Mouse (Mus musculus): Measurements from ENCODE around the gene Mfsd9. TPM values are rescaled to one million over a fixed set of nuclear protein-coding genes. Genes with fewer than 3 reads are reported as not detected.

The Mfsd9 gene
- under 1 TPM; 0.41 to 0.43 TPM for total RNA-seq (2021)
- long read RNA-seq, experiment 1, result 0 reads
- long read RNA-seq, experiment 2, result 0 reads

DNA sequence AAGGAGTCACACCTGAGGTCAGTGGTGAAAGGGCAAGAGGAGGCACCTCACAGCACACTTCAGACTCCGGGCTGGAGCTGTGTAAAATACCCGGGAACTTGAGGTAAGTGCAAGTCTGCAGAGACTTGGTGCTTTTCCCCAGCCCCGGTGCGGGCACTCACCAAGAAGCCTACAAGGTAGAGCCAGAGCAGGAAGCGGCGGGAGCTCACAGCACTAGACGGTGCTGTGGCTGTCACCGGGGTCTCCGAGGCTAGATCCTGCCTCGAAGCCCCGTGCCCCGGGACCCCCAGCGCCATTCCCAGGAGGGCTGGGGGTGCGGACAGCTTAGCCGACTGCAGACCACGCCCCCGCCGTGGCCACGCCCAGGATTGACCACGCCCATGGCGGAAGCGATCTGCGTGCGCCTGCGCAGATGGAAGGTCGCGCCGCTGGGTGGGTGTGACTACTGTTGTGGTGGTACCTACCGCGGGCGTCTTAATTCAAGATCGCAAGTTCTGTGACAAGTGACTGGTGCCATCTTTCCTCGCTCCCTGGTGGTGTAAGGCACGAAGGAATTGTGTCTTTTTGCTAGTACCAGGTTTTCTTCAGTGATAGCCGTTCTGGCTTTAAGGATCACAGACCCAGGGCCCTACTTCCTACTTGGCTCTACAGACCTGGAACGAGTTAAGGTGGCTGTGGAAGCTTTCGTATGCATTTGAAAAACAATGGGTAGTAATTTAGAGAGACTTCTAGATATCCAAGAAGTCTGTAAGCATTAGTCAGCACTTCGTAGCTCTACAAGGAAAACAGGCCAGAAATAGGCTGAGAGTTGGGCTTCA, at the start of gene Mfsd9:
Gene Mfsd9, minus strand, starts transcription at position 364 of the 818 bp plus-strand sequence.
- DNase-seq (ENCODE audit: low spot score), result peak; percentile 91

- no peak for DNase-seq (ENCODE audit: low spot score)
Observed at GRCm38 (mm10) chr1:40835468-40835867, 45.0 kb upstream of the Mfsd9 start.

DNA sequence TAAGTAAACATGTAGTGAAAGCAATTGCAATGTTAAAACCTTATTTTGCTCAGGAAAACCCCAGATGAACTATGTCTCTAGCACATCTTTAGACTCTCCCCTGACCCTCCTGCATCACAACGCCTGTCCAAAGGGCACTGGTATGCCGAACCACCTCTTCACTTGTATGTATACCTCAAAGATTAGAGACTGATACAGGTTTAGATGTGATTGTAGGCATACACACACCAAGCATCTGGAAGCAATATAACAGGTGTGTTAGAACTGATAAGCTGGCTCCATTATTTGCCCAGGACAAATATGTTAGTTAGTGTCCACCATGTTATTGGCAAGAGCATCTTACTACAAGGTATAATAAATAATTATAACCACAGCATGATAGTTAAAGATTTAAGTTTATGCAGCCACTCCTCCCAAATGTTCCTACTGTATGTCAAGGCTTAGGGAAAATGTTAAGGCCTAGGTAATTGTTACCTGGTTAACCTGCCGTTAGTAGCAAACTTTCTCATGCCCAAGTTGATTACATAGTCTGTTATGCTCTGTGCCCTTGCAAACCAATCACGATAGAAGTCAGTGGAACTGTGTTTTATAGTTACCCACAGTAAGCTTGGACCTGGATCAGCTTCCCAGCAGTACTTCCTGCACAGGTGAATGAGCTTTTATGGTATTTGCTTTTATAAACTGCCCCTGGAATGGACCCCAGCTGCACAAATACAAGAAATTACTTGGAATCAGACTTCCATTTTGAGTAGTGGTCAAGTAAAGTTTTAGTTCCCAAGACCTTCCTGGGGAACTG, 40.4 kb upstream of the Mfsd9 start:
- no peak for DNase-seq (ENCODE audit: low spot score)

GRCm38 (mm10) chr1:40829213-40829914, 38.9 kb upstream of the Mfsd9 start:
- DNase-seq (ENCODE audit: low spot score), result peak; percentile 79

DNA sequence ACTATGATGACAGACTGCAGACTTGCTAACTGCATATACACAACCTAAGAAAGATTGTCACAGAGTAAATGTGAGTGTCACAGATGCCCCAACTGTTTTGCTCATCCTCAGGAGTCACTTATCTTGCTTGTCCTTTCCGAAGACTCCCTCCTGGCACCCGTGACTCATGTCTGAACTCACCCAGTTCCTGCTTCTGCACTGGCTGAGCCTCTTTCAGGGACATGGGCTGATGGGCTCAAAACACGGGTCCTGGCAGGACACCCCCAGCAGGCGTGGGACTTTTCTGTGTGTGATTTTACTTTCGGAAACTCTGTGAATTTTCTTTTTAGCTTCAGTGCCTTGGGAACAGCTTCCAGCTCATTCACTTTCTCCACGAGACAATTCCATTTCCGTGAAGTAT, 35.3 kb upstream of the Mfsd9 start:
- no peak for DNase-seq (ENCODE audit: low spot score)

GRCm38 (mm10) chr1:40824936-40825335, 34.4 kb upstream of the Mfsd9 start:
- no peak for DNase-seq (ENCODE audit: low spot score)

DNA sequence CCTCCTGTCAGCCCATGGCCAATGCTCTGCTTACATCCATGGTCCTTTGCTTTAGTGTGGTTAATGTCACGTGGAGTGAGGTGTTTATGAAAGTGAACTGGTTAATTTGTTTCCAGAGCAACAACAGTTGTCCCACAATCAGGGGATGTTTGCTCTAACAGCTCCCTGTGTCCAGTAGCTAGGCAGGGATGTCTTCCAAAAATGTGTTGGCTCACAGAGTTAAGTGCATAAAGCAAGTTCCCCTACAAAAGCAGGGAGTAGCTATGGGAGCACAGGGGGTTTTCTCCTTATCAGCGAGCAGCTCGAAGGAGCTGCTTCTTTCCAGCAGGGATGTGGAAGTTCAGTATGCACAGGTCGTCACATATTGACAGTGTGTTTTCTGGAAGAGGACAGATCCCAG, 34.0 kb upstream of the Mfsd9 start:
- DNase-seq (ENCODE audit: low spot score), result no peak

DNA sequence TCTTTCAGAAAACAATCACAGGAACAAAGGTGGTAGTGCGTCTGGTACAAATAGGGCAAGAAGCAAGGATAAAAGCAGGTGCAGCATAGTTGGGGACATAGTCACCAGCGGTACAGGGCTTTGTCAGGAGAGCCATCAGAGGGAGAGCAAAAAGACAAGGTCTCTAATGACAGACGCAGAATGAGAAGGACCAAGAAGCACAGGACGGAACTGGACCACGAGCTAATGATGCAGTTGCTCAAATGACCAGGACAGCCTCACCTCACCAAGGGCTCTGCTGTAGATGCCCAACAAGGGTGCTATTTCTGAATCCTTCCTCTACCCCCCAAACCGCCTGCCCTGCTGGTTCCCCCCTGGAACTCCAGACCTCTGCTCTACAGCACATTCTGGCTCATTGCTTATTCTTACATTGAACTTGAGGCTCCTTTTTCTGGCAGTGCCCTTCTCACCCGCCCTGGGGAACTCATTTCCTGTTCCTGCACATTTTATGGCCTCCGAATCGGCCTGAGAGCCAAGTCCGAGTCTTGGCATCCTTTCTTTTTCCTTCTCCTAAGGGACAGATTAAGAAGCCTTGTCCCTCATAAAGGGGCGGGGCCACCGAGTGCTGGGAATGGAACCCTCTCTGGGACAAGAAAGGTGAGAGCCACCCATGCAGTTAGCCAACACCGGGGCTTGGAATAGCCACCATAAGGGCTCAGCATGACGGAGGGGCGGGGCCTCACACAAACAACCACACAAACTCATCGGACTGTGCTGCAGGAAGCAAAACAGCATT, 24.8 kb upstream of the Mfsd9 start:
- peak; percentile 69 for DNase-seq (ENCODE audit: low spot score)

DNA sequence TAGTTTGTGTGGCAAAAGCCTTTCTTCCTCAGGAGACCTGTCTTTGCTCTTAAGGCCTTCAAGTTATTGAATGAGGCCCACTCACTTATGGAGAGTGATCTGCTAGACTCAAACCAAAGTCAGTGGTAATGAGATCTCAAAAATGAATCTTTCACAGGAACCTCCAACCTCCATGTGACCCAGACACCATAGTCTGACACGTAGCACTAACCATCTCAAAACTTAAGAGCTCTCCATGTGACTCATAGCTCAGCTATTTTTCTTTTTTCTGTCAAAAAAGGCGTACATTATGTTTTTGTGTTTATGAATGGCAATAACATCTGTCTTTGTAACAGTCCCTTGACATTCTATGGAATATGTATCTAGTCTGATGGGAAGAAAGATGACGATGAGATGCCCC, 18.2 kb upstream of the Mfsd9 start:
- no peak for DNase-seq (ENCODE audit: low spot score)

DNA sequence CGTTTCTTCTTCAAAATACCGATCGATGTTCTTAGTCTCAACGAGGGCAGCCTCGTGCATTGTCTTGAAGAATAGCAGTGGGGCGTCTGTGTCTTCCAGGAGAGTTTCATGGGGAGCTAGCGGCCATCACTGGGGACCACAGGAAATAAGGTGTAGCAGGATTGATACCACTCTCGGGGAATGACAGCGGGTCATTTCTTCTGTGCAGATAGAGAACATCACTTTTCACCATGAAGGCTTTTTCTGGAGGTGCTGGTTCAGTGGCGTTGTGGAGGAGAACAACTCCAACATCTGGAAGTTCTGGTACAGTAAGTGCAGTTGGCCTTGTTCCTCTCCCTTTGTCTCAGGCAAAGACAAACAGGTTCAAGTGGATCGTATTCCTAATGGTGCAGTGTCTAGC, 15.4 kb upstream of the Mfsd9 start:
- no peak for DNase-seq (ENCODE audit: low spot score)

GRCm38 (mm10) chr1:40805351-40805750, 14.9 kb upstream of the Mfsd9 start, which contains the start of gene Tmem182:
Gene Tmem182 (plus strand): TSS chr1:40805601.
- peak; percentile 93 for DNase-seq (ENCODE audit: low spot score)

- no peak for DNase-seq (ENCODE audit: low spot score)
Observed at GRCm38 (mm10) chr1:40804118-40804517, 13.6 kb upstream of the Mfsd9 start.

- DNase-seq (ENCODE audit: low spot score), result peak; percentile 59
Observed at GRCm38 (mm10) chr1:40802759-40803158, 12.3 kb upstream of the Mfsd9 start.

- DNase-seq (ENCODE audit: low spot score), result no peak
Observed at GRCm38 (mm10) chr1:40800908-40801307, 10.4 kb upstream of the Mfsd9 start.

- no peak for DNase-seq (ENCODE audit: low spot score)
Observed at GRCm38 (mm10) chr1:40799121-40799520, 8.6 kb upstream of the Mfsd9 start.

- DNase-seq (ENCODE audit: low spot score), result peak; percentile 80
Observed at GRCm38 (mm10) chr1:40797348-40797747, 6.9 kb upstream of the Mfsd9 start.

- no peak for DNase-seq (ENCODE audit: low spot score)
Observed at GRCm38 (mm10) chr1:40795508-40795907, 5.0 kb upstream of the Mfsd9 start.

- DNase-seq (ENCODE audit: low spot score), result no peak
Observed at GRCm38 (mm10) chr1:40789666-40790233, 737 bp downstream of the Mfsd9 start.

GRCm38 (mm10) chr1:40788956-40789355, 1.5 kb downstream of the Mfsd9 start:
- no peak for DNase-seq (ENCODE audit: low spot score)

- no peak for DNase-seq (ENCODE audit: low spot score)
Observed at GRCm38 (mm10) chr1:40785876-40786445, 4.5 kb downstream of the Mfsd9 start.
